Mouse (Mus musculus): Measurements from ENCODE around the gene Tymp.

- TF ChIP-seq CTCF (IDR thresholded peaks at IDR 0.05; ENCODE audit: control insufficient read depth, insufficient read depth, insufficient read length): no peak
- no peak for TF ChIP-seq MAX (IDR thresholded peaks at IDR 0.05)
- no peak for TF ChIP-seq MYOD1 (IDR thresholded peaks at IDR 0.05; ENCODE audit: control insufficient read depth, insufficient read length, low read depth)
- no peak for TF ChIP-seq FOSL1 (IDR thresholded peaks at IDR 0.05; ENCODE audit: insufficient read depth, low read length, poor library complexity, severe bottlenecking)
Observed at GRCm38 (mm10) chr15:89398146-89398545, 21.3 kb upstream of the Tymp start.

Measured in C2C12 (cell line).